Mouse (Mus musculus): Measurements from ENCODE around the gene Borcs5. TPM values are rescaled to one million over a fixed set of nuclear protein-coding genes. Genes with fewer than 3 reads are reported as not detected.
"Not testable (repeated sequence)": the region's sequence is repeated elsewhere in the genome, so short reads cannot be mapped to it uniquely, and the experiment has no call there.

Gene Borcs5
- total RNA-seq, 2 experiments from 2014 or later: 2.0 to 7.7 TPM

DNA sequence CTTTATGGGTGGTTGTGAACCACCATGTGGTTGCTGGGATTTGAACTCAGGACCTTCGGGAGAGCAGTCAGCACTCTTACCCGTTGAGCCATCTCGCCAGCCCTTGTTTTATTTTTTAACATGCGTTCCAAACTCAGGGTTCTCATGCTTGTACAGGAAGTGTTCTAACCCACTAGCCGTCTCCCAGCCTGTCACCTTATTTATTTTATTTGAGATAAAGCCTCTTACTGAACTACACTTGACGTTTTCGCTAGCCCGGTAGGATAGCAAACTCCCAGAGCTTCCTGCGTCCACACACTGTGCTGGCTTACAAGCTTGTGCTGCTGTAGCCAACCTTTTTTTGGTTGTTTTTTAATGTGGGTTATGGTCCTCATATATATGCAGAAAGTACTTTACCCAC is 26.5 kb downstream of the Borcs5 start:
- no peak for ATAC-seq (replicated peaks; ENCODE audit: low FRiP score, poor library complexity, severe bottlenecking)

GRCm38 (mm10) chr6:134668519-134668918 is 29.2 kb downstream of the Borcs5 start:
- ATAC-seq (replicated peaks; ENCODE audit: low FRiP score, poor library complexity, severe bottlenecking): no peak

GRCm38 (mm10) chr6:134669179-134669865 is 30.0 kb downstream of the Borcs5 start:
- ATAC-seq (replicated peaks; ENCODE audit: low FRiP score, poor library complexity, severe bottlenecking): no peak; the same call in 1 of the 2 replicates

- ATAC-seq (replicated peaks; ENCODE audit: low FRiP score, poor library complexity, severe bottlenecking): no peak
These were observed 31.6 kb downstream of the Borcs5 start for GRCm38 (mm10) chr6:134670881-134671411.

DNA sequence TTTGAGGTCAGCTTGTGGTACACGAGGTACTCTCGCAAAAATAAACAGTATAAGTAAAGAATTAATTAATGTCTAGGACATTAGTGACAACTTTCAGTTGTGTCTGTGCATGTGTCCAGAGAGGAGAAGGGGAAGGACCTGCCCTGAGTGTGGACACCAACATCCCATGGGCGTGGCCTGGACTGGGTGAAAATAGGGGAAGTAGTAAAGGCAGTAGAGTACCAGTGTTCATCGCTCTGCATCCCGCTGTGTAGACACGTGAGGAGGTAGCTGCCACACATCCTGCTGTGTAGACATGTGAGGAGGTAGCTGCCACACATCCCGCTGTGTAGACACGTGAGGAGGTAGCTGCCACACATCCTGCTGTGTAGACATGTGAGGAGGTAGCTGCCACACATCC is 34.4 kb downstream of the Borcs5 start:
- ATAC-seq (replicated peaks; ENCODE audit: low FRiP score, poor library complexity, severe bottlenecking): not testable (repeated sequence)

DNA sequence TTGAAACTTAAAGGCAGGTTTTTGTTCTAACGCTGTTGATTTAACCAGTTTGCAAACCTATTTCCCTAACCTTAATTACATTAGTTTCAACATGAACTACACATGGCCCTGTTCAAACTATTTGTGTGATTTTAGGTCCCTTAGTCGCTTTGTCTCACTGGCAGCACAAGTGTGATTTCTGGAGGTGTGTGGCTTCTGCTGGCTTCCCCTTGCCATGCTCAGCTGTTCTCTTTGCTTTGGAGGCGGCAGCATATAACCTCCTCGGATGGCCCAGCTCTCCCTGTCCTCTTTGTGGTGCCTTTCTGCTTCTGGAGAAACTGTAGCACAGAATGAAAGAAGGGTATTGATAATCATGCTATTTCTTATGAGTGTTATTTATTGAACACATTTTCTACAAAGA is 38.2 kb downstream of the Borcs5 start:
- no peak for ATAC-seq (replicated peaks; ENCODE audit: low FRiP score, poor library complexity, severe bottlenecking)

GRCm38 (mm10) chr6:134678037-134678436 is 38.7 kb downstream of the Borcs5 start:
- no peak for ATAC-seq (replicated peaks; ENCODE audit: low FRiP score, poor library complexity, severe bottlenecking)

DNA sequence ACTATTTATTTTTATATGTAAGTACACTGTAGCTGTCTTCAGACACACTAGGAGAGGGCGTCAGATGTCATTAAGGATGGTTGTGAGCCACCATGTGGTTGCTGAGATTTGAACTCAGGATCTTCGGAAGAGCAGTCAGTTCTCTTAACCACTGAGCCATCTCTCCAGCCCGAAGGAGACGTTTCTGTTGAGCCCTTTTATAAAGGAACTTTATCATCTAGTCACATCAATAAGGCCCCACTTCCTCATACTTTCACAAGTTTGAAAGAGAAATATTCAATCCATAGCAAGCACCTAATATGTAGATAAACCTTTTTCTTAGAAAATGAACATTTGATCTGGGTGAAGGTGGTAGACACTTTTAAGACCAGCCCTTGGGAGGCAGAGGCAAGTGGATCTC is 40.0 kb downstream of the Borcs5 start:
- ATAC-seq (replicated peaks; ENCODE audit: low FRiP score, poor library complexity, severe bottlenecking): not testable (repeated sequence)

- no peak for ATAC-seq (replicated peaks; ENCODE audit: low FRiP score, poor library complexity, severe bottlenecking)
These were observed 45.1 kb downstream of the Borcs5 start for GRCm38 (mm10) chr6:134684354-134684915.

DNA sequence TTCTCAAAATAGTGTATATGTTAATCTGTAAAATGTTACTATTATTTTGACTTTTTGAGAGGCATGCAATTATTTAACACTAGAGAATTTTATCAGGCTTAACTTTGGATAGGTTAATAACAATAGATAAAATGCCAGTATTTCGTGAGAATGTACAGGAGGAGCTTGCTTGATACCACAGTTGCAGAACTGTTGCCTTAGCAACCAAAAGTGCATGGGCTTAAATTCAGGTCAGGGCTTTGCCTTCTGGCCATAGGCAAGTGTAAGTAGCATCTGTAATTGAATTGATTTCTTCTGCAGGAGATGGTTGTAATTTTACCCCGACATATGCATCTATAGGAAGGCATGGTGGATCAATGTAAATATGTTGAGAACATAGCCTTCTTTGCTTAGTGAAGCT is 45.7 kb downstream of the Borcs5 start:
- ATAC-seq (replicated peaks; ENCODE audit: low FRiP score, poor library complexity, severe bottlenecking): no peak

- ATAC-seq (replicated peaks; ENCODE audit: low FRiP score, poor library complexity, severe bottlenecking): no peak
These were observed 46.2 kb downstream of the Borcs5 start for GRCm38 (mm10) chr6:134685515-134685914.

DNA sequence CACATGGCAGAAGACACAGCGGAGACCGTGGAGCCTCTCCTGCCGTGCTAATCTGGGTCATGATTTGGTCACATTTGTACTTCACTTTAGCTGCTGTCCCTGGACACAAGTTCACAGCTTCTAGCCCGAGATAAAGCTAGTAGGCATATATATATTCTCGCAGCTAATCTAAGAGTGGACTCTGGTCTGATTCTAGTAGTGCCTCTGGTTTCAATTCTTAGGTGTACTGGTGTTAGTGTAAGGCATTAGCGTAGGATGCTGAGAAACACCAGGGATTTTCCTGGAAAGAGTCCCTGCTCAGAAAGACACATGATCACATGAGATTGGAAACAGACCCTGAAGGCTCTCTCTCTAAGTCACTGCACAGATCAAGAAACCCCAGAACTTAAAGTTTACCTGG is 55.2 kb downstream of the Borcs5 start:
- no peak for ATAC-seq (replicated peaks; ENCODE audit: low FRiP score, poor library complexity, severe bottlenecking)

GRCm38 (mm10) chr6:134694988-134695387 is 55.7 kb downstream of the Borcs5 start:
- ATAC-seq (replicated peaks; ENCODE audit: low FRiP score, poor library complexity, severe bottlenecking): no peak

GRCm38 (mm10) chr6:134695625-134696024 is 56.3 kb downstream of the Borcs5 start:
- ATAC-seq (replicated peaks; ENCODE audit: low FRiP score, poor library complexity, severe bottlenecking): no peak

GRCm38 (mm10) chr6:134696146-134696545 is 56.8 kb downstream of the Borcs5 start:
- 0 out of 2 replicates have a peak, but pooled peaks have one; percentile 42 for ATAC-seq (replicated peaks; ENCODE audit: low FRiP score, poor library complexity, severe bottlenecking)

DNA sequence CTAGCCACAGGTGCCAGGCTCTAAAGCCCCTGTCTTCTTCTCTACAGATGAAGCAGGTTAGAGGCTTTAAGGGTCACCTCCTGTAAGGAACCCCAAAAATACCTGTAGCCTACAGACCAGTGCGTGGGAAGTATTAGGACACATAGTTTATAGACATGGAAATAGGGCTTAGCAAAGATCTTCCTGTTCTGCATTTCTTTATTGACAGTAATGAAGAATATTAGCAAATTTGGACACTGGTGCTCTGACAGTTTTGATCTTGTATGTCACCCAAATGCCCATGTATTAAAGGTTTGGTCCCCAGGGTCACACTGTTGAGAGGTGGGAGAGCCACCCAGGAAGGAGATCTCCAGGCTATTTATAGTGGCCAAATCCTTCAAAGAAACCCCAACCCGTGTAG is 57.2 kb downstream of the Borcs5 start:
- no peak for ATAC-seq (replicated peaks; ENCODE audit: low FRiP score, poor library complexity, severe bottlenecking)

DNA sequence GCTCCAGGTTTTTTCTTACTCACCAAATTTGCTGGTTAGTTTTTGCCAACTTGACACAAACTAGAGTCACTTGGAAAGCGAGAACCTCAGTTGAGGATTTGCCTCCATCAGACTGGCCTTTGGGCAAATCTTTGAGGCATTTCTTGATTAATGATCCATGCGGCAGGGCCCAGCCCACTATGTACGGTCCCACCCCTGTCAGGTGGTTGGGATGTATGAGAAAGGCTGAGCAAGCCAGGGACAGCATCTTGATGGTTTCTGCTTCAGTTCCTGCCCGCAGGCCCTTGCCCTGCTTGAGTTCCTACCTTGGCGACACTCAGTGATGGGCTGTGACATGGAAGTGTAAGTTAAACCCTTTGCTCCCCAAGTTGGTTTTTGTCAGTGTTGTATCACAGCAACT is 58.9 kb downstream of the Borcs5 start:
- ATAC-seq (replicated peaks; ENCODE audit: low FRiP score, poor library complexity, severe bottlenecking): no peak

DNA sequence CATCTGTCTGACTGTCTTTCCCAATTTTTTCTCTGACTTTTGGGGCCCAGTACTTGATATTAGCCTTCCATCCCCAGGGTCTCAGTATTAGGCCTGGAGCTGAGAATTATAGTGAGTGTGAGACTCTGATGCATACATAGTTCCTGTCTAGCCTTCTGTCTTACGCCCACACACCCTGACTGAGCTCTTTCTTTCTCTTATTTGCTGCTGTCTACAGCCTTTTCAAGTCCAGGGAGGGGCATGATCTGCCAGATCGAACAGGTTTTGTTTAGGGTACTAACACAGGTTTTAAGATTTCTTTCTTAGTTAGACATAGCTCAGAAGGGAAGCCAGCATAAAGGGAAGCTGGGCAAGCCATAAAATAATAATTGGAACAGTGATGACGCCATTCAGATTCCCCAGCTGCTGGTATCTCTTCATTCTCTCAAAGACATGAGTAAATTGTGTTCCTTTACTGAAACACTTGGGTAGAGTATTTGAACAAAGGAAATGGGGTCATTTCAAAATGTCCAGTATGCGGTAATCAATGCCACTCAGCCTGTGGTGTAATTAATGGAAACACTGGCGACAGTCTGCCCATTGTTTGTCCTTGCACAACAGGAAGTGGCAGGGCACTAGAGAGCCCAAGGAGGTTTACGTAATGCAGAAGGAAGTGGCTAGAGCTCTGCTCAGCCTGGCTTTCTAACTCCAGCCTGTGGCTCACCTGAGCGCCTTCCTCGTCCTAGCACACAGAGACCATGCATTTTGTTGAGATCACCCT is 61.3 kb downstream of the Borcs5 start:
- ATAC-seq (replicated peaks; ENCODE audit: low FRiP score, poor library complexity, severe bottlenecking): no peak

GRCm38 (mm10) chr6:134701211-134701602 is 61.9 kb downstream of the Borcs5 start:
- ATAC-seq (replicated peaks; ENCODE audit: low FRiP score, poor library complexity, severe bottlenecking): no peak

GRCm38 (mm10) chr6:134702184-134702583 is 62.9 kb downstream of the Borcs5 start:
- ATAC-seq (replicated peaks; ENCODE audit: low FRiP score, poor library complexity, severe bottlenecking): no peak

Measured in erythroblast, adult 5-6 weeks (primary cell).